ENCODE assay signal across 12 mouse cellular contexts in genomic region chr12:87393447-87394145, GRCm38 (mm10). TPM values are rescaled to one million over a fixed set of nuclear protein-coding genes. Genes with fewer than 3 reads are reported as not detected.
A peak's percentile ranks its signal among the peaks of the same experiment; 100 is the strongest.
DNase-seq lines count a peak whose midpoint lies in the region; ATAC-seq and TF ChIP-seq lines count a peak whose summit lies in the region.
"Had no signal": no experiment of that assay in that cellular context is flagged by ENCODE, and none has a peak within 500 bp of the region (broad histone marks: within the 10 kb centered on the region; RNA-seq: fewer than 3 reads in every experiment).

No protein-coding gene starts in this region.

- no peak for TF ChIP-seq EP300 in heart, postnatal 0 days (IDR thresholded peaks at IDR 0.05; ENCODE audit: low read depth)

- no peaks in the 10 kb centered on the region for H3K9me3 ChIP-seq in heart, postnatal 0 days (replicated peaks; ENCODE audit: control insufficient read depth, low read length)
- H3K9me3 ChIP-seq in midbrain, embryonic 11.5 days (ENCODE audit: control insufficient read depth, low read length) = no peaks in the 10 kb centered on the region
- H3K9me3 ChIP-seq: embryonic facial prominence, embryonic 15.5 days; limb, embryonic 15.5 days had no signal

- no peak for ATAC-seq in heart, postnatal 0 days (ENCODE audit: insufficient read depth, low read depth)
- ATAC-seq in midbrain, embryonic 11.5 days (ENCODE audit: low FRiP score) = no peak

- 63% methylated on average over 4 of the region's 4 CpGs for WGBS in heart, postnatal 0 days
- 70% methylated on average over 4 of the region's 4 CpGs for WGBS in midbrain, embryonic 11.5 days

- H3K4me2 ChIP-seq in heart, postnatal 0 days (ENCODE audit: low read depth, low read length) = no peak overlapping the region
- no peak overlapping the region for H3K4me2 ChIP-seq in midbrain, embryonic 11.5 days
- H3K4me2 ChIP-seq: embryonic facial prominence, embryonic 15.5 days; limb, embryonic 15.5 days had no signal

- H3ac ChIP-seq in C2C12 (ENCODE audit: control insufficient read depth, insufficient read length, low read depth) = no peak overlapping the region

- DNase-seq in gastrocnemius, adult 2 months = peak; percentile 61
- no peak for DNase-seq in gastrocnemius, postnatal 36 days
- no peak for DNase-seq in heart, postnatal 0 days (ENCODE audit: low spot score)
- peak; percentile 79 for DNase-seq in lung, postnatal 25 days (ENCODE audit: low spot score)
- no peak for DNase-seq in right cerebral cortex, postnatal 36 days (ENCODE audit: low spot score in 2 of 2)
- no peak for DNase-seq in c-Kit-positive CD71-positive TER-119-positive erythroid progenitor cells, embryonic 14.5 days (ENCODE audit: low spot score)
- DNase-seq in midbrain, embryonic 11.5 days (ENCODE audit: low spot score, missing footprints) = no peak
- DNase-seq: cerebellum, adult 2 months; layer of hippocampus, postnatal 36 days had no signal

- TF ChIP-seq CTCF in gastrocnemius, adult 2 months (IDR thresholded peaks at IDR 0.05) = no peak
- TF ChIP-seq CTCF in C2C12 (IDR thresholded peaks at IDR 0.05; ENCODE audit: control insufficient read depth, insufficient read depth, insufficient read length) = no peak
- no peak for TF ChIP-seq CTCF in heart, postnatal 0 days (IDR thresholded peaks at IDR 0.05; ENCODE audit: low read depth)

- H3K79me3 ChIP-seq in C2C12 (ENCODE audit: low read depth) = no peaks in the 10 kb centered on the region

- H3K4me1 ChIP-seq in heart, postnatal 0 days (ENCODE audit: control insufficient read depth, insufficient read depth) = peaks cover 5% of the 10 kb centered on the region; the same call in 1 of the 2 replicates
- H3K4me1 ChIP-seq in midbrain, embryonic 11.5 days (ENCODE audit: control insufficient read depth, insufficient read depth, low read length) = no peaks in the 10 kb centered on the region
- H3K4me1 ChIP-seq: embryonic facial prominence, embryonic 15.5 days; limb, embryonic 15.5 days had no signal

- H3K4me3 ChIP-seq in gastrocnemius, adult 2 months = no peak overlapping the region
- no peak overlapping the region for H3K4me3 ChIP-seq in C2C12 (ENCODE audit: insufficient read depth, poor library complexity, severe bottlenecking)
- no peak overlapping the region for H3K4me3 ChIP-seq in heart, postnatal 0 days (ENCODE audit: low read depth, low read length)
- no peak overlapping the region for H3K4me3 ChIP-seq in midbrain, embryonic 11.5 days (ENCODE audit: low read depth, low read length)
- H3K4me3 ChIP-seq: embryonic facial prominence, embryonic 15.5 days; limb, embryonic 15.5 days had no signal

- H3K27me3 ChIP-seq in C2C12 (ENCODE audit: control insufficient read depth, insufficient read depth, insufficient read length) = no peaks in the 10 kb centered on the region
- H3K27me3 ChIP-seq in heart, postnatal 0 days (ENCODE audit: control insufficient read depth, insufficient read depth, low read length) = no peaks in the 10 kb centered on the region
- H3K27me3 ChIP-seq in midbrain, embryonic 11.5 days (ENCODE audit: control insufficient read depth, insufficient read depth, low read length) = no peaks in the 10 kb centered on the region
- H3K27me3 ChIP-seq: embryonic facial prominence, embryonic 15.5 days; limb, embryonic 15.5 days had no signal

- H3K9ac ChIP-seq in heart, postnatal 0 days (replicated peaks; ENCODE audit: low read depth, low read length) = no peak overlapping the region
- no peak overlapping the region for H3K9ac ChIP-seq in midbrain, embryonic 11.5 days (ENCODE audit: low read length)
- H3K9ac ChIP-seq: embryonic facial prominence, embryonic 15.5 days; limb, embryonic 15.5 days had no signal

- intact Hi-C loops in gastrocnemius, adult 2 months (cut with DNase I) = no loop called here
- intact Hi-C loops in gastrocnemius, postnatal 36 days (cut with DNase I) = no loop called here

- H3K27ac ChIP-seq in gastrocnemius, adult 2 months = peak overlapping the region; percentile 53
- peak overlapping the region; percentile 20; the same call in 1 of the 2 replicates for H3K27ac ChIP-seq in heart, postnatal 0 days (ENCODE audit: low read depth)
- no peak overlapping the region for H3K27ac ChIP-seq in midbrain, embryonic 11.5 days (ENCODE audit: low read depth, low read length)
- H3K27ac ChIP-seq: embryonic facial prominence, embryonic 15.5 days; limb, embryonic 15.5 days had no signal

- no peaks in the 10 kb centered on the region for H3K36me3 ChIP-seq in C2C12 (ENCODE audit: control insufficient read depth, insufficient read depth)
- no peaks in the 10 kb centered on the region for H3K36me3 ChIP-seq in heart, postnatal 0 days (replicated peaks; ENCODE audit: control insufficient read depth, insufficient read depth, low read length)
- no peaks in the 10 kb centered on the region for H3K36me3 ChIP-seq in midbrain, embryonic 11.5 days (ENCODE audit: control insufficient read depth, insufficient read depth, low read length)
- H3K36me3 ChIP-seq: embryonic facial prominence, embryonic 15.5 days; limb, embryonic 15.5 days had no signal

- no peaks in the 10 kb centered on the region for H3K79me2 ChIP-seq in C2C12 (ENCODE audit: control insufficient read depth, insufficient read depth)

TF ChIP-seq in C2C12, 6 proteins besides CTCF, POLR2A, EP300 and RAD21:
- no peak for TF ChIP-seq MYOD1 (IDR thresholded peaks at IDR 0.05; ENCODE audit: control insufficient read depth, insufficient read length, low read depth)
- TF ChIP-seq FOSL1 (IDR thresholded peaks at IDR 0.05; ENCODE audit: insufficient read depth, low read length, poor library complexity, severe bottlenecking) = no peak
- TF ChIP-seq MAX (IDR thresholded peaks at IDR 0.05) = no peak
- no peak for TF ChIP-seq MYOG (IDR thresholded peaks at IDR 0.05; ENCODE audit: control insufficient read depth, extremely low read depth, insufficient read length)
- no peak for TF ChIP-seq USF1 (IDR thresholded peaks at IDR 0.05; ENCODE audit: low read depth)
- TF ChIP-seq CEBPB (IDR thresholded peaks at IDR 0.05; ENCODE audit: low read depth) = peak; percentile 71

RNA-seq across cellular contexts. Expression of gene Sptlc2, which starts 5.4 kb away (rescaled TPM):
- 1 to 10 TPM; 6.4 to 8.5 TPM for total RNA-seq in gastrocnemius, adult 2 months (2021)
- 10 to 100 TPM in 1 of 2 experiments, 1 to 10 TPM in 1; 9.2 to 10.5 TPM for total RNA-seq in gastrocnemius, postnatal 36 days (2021)
- polyA plus RNA-seq in C2C12 (2012; fragmentation: generic; extraction: Trizol) = 44.7 TPM
- 23.5 and 66.6 TPM in 2 replicates for total RNA-seq in heart, postnatal 0 days (2014; rRNA removed; ENCODE audit: low replicate concordance)
- polyA plus RNA-seq in heart, postnatal 0 days (2015; fragmentation: Nextera tagmentation; extraction: Ambion mirVana) = 65.1 and 67.0 TPM in 2 replicates
- 56.1 and 61.8 TPM in 2 replicates for polyA plus RNA-seq in midbrain, embryonic 11.5 days (2014; fragmentation: Nextera tagmentation; extraction: Ambion mirVana)

RNA-seq across cellular contexts. Expression of gene Slirp, which starts 50.1 kb away (rescaled TPM):
- total RNA-seq in gastrocnemius, adult 2 months (2021) = 100 to 1,000 TPM; 141 to 180 TPM
- total RNA-seq in gastrocnemius, postnatal 36 days (2021) = 100 to 1,000 TPM; 139 to 146 TPM
- 84.9 TPM for polyA plus RNA-seq in C2C12 (2012; fragmentation: generic; extraction: Trizol)
- 123 and 224 TPM in 2 replicates for total RNA-seq in heart, postnatal 0 days (2014; rRNA removed; ENCODE audit: low replicate concordance)
- polyA plus RNA-seq in heart, postnatal 0 days (2015; fragmentation: Nextera tagmentation; extraction: Ambion mirVana) = 288 and 307 TPM in 2 replicates
- polyA plus RNA-seq in midbrain, embryonic 11.5 days (2014; fragmentation: Nextera tagmentation; extraction: Ambion mirVana) = 283 and 306 TPM in 2 replicates

RNA-seq across cellular contexts. Expression of gene Alkbh1, which starts 50.2 kb away (rescaled TPM):
- 1 to 10 TPM; 6.4 to 8.3 TPM for total RNA-seq in gastrocnemius, adult 2 months (2021)
- 1 to 10 TPM; 3.5 to 6.7 TPM for total RNA-seq in gastrocnemius, postnatal 36 days (2021)
- 12.7 TPM for polyA plus RNA-seq in C2C12 (2012; fragmentation: generic; extraction: Trizol)
- 26.2 and 26.6 TPM in 2 replicates for total RNA-seq in heart, postnatal 0 days (2014; rRNA removed; ENCODE audit: low replicate concordance)
- polyA plus RNA-seq in heart, postnatal 0 days (2015; fragmentation: Nextera tagmentation; extraction: Ambion mirVana) = 14.3 and 17.7 TPM in 2 replicates
- polyA plus RNA-seq in midbrain, embryonic 11.5 days (2014; fragmentation: Nextera tagmentation; extraction: Ambion mirVana) = 37.6 TPM in 2 replicates

Comparison
In these comparisons a context has a peak if more than half of its experiments do, and no peak if none do; other contexts are left out.
1. DNase-seq: peak in gastrocnemius, adult 2 months (single experiment) and lung, postnatal 25 days (single experiment); none in gastrocnemius, postnatal 36 days (0 of 2), heart, postnatal 0 days (single experiment), right cerebral cortex, postnatal 36 days (0 of 2), c-Kit-positive CD71-positive TER-119-positive erythroid progenitor cells, embryonic 14.5 days (single experiment) and midbrain, embryonic 11.5 days (single experiment).